Mouse (Mus musculus) small intestine, adult 2 months (tissue): ENCODE data around the gene Aifm1.

ENCODE experiments used
- CTCF ChIP-seq: fragments of 200-500 bp; IDR thresholded peaks from 2 replicates; pipeline ENCODE4 v1.5.1; 2012; ENCODE audit warnings: low read depth, mild to moderate bottlenecking, control low read depth, inconsistent platforms, low read length, moderate library complexity, mixed read lengths; ENCODE audit not compliant: insufficient replicate concordance, insufficient read length; ENCODE audit errors: extremely low read depth
- POLR2A ChIP-seq: fragments of 200-500 bp; IDR thresholded peaks from 2 replicates; pipeline ENCODE4 v1.6.1; 2012; ENCODE audit warnings: low read depth, mild to moderate bottlenecking, control low read depth, inconsistent platforms, low read length, moderate library complexity

DNA sequence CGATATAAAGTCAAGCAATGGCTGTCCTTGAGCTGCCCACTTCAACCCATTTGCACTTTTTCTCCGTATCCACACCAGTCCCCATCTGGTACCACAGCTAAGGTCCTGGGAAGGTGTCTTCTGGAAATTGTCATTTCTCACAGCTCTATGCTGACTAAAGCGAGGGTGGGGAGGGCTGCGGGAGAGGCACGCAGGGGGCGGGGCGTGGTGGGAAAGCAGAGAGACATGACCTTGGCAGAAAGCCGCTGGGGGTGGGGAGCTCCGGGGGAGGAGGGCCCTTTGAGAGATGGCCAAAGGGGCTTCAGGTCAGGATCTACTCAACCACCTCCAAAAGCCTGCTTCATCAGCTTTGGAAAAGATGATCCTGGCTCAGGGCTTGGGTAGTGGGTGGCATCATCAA is 58.3 kb downstream of the Aifm1 start:
- no peak for TF ChIP-seq CTCF
- no peak for TF ChIP-seq POLR2A
